Mouse (Mus musculus) liver, postnatal 0 days (tissue): ENCODE data around the gene AI661453. TPM values are rescaled to one million over a fixed set of nuclear protein-coding genes. Genes with fewer than 3 reads are reported as not detected.

Experiments used
- ATAC-seq: fragments of 200-750 bp; cut with Nextera tagmentation; 2 replicates; pipeline ENCODE4 v1.8.0; 2017; ENCODE audit warnings: mild to moderate bottlenecking, moderate library complexity
- DNase-seq: peaks from one replicate; pipeline ENCODE4 v3.0.0-alpha.2; 2016
- H3K27ac ChIP-seq: fragments of 300-500 bp; sonication (generic); 2 replicates; pipeline ENCODE4 v1.5.1; 2014; ENCODE audit warnings: antibody characterized with exemption, moderate library complexity, mild to moderate bottlenecking, low read depth
- H3K27me3 ChIP-seq: fragments of 300-500 bp; sonication (generic); 2 replicates; pipeline ENCODE4 v1.6.1; 2014; ENCODE audit warnings: low read length, control low read depth, mixed read lengths; ENCODE audit not compliant: insufficient read depth
- H3K36me3 ChIP-seq: fragments of 300-500 bp; sonication (generic); replicated peaks from 2 replicates; pipeline ENCODE4 v1.6.1; 2014; ENCODE audit warnings: mild to moderate bottlenecking, control low read depth, low read length, moderate library complexity, mixed read lengths; ENCODE audit not compliant: insufficient read depth
- H3K4me1 ChIP-seq: fragments of 300-500 bp; sonication (generic); 2 replicates; pipeline ENCODE4 v1.6.1; 2014; ENCODE audit warnings: antibody characterized with exemption, mild to moderate bottlenecking, control low read depth; ENCODE audit not compliant: insufficient read depth
- H3K4me2 ChIP-seq: fragments of 300-500 bp; sonication (generic); 2 replicates; pipeline ENCODE4 v1.6.1; 2014; ENCODE audit warnings: low read depth, mild to moderate bottlenecking, low read length, moderate library complexity, mixed read lengths
- H3K4me3 ChIP-seq: fragments of 300-500 bp; sonication (generic); 2 replicates; pipeline ENCODE4 v1.5.1; 2014; ENCODE audit warnings: low read depth, low read length
- H3K9ac ChIP-seq: fragments of 300-500 bp; sonication (generic); replicated peaks from 2 replicates; pipeline ENCODE4 v1.6.1; 2014; ENCODE audit warnings: mild to moderate bottlenecking, moderate library complexity
- H3K9me3 ChIP-seq: fragments of 300-500 bp; sonication (generic); 2 replicates; pipeline ENCODE4 v1.6.1; 2016; ENCODE audit warnings: mild to moderate bottlenecking, control low read depth, low read length, mixed read lengths
- CTCF ChIP-seq: sonication (generic); IDR thresholded peaks from 2 replicates; pipeline ENCODE4 v1.5.1; 2016; ENCODE audit warnings: antibody characterized with exemption, low read depth
- EP300 ChIP-seq: IDR thresholded peaks from 2 replicates; pipeline ENCODE4 v1.6.1; 2016; ENCODE audit warnings: antibody characterized with exemption, low read depth, mild to moderate bottlenecking
- WGBS: fragments of 180-500 bp; shearing (Covaris S2); extraction: QIAGEN DNeasy Blood & Tissue Kit; methylation state at CpG from one replicate; pipeline ENCODE4 v1.1.7; 2014; ENCODE audit not compliant: insufficient replicate concordance; 5-methylcytosine and 5-hydroxymethylcytosine counted together
- polyA plus RNA-seq: library from polyadenylated mRNA; unstranded; fragments of >200 nt; fragmentation: Nextera tagmentation; extraction: Ambion mirVana; gene quantifications from 2 replicates; pipeline ENCODE4 v1.2.1, GENCODE M21; 2015

Gene AI661453
- polyA plus RNA-seq, 1 experiment from 2014 or later: 1.0 TPM

- Histone ChIP-seq H3K4me1 (peaks cover 60% of the 10 kb centered on the region), H3K9ac (0 out of 2 replicates have a peak overlapping the region, but pooled peaks have one; percentile 1), H3K9me3 (no peaks in the 10 kb centered on the region), H3K4me3 (no peak overlapping the region), H3K4me2 (peak overlapping the region; percentile 88), H3K36me3 (no peaks in the 10 kb centered on the region), H3K27ac (peak overlapping the region; percentile 79), H3K27me3 (no peaks in the 10 kb centered on the region)
- TF ChIP-seq EP300: peak; percentile 47; the same call in 1 of the 2 replicates
- TF ChIP-seq CTCF: no peak
- ATAC-seq (peak; percentile 87), DNase-seq (peak; percentile 74)
- 18% methylated on average over 9 of the region's 9 CpGs for WGBS
These were observed 3.1 kb downstream of the AI661453 start for GRCm38 (mm10) chr17:47439396-47440028.

DNA sequence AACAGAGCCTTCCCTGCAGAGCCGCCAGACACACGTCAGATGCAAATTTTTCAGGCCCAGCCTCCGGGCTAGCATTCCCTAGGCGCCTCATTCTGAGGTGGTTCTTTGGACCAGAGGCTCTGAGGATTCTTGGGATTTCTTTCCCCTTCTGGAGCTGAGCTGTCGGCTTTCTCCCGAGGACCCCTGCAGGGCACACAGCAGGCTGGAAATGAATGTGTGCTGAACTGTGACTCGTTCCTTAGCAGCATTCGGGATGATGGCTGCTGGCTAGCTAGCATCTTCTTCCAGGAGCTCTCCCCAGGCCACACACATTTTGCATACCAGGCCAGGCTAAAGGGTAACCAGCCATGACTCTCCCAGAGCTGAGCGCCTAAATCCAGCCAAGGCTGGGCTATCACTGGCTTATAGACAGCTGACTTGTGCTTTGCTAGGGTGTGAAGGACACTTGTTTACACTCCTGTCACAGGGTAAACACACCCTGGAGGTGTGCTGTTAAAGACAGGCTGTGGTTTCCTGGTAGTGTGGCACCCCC is 4.0 kb downstream of the AI661453 start:
- Histone ChIP-seq H3K9me3 (no peaks in the 10 kb centered on the region), H3K9ac (0 out of 2 replicates have a peak overlapping the region, but pooled peaks have one; percentile 12), H3K36me3 (no peaks in the 10 kb centered on the region), H3K4me1 (peaks cover 66% of the 10 kb centered on the region), H3K27ac (peak overlapping the region; percentile 79), H3K4me3 (no peak overlapping the region), H3K4me2 (no peak overlapping the region), H3K27me3 (no peaks in the 10 kb centered on the region)
- TF ChIP-seq EP300 (no peak), CTCF (no peak)
- no peak for DNase-seq
- 50% methylated on average over 9 of the region's 9 CpGs for WGBS
- ATAC-seq: no peak

DNA sequence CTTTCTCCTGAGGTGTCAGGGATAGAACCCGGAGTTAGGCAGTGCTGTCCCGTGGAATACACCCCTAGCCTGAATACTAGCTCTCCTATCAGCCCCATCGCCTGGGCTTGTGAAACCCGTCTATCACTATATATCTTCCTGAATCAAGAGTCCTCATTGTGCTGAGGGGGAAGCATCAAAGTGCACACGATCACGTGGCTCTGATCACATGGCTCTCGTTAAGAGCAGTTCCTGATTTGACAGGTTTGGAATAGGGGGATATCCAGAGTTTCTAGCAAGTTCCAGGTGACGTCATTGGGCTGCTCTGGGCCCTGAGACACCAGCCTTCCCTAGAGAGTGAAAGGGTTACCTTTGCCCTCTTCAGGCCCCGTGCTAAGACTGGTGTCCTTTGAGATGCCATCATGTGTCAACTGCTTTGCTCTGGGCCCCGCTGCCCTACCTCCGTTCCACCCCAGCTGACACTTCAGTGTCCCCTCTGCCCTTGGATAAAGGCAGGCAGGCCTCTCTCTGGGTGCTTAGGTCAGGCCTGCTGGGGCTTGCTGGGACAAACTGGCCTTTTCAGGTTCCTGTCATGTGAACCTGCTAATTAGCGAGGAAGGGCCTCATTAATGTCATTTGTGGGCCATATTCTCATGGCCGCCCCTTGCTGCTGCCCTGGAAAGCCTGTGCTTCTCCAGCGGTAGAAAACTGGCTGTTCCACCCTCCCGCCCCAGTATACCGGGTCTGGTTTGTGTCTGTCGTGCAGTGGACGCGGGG is 5.1 kb downstream of the AI661453 start:
- no peak for ATAC-seq
- Histone ChIP-seq H3K4me2 (no peak overlapping the region), H3K36me3 (no peaks in the 10 kb centered on the region), H3K9me3 (no peaks in the 10 kb centered on the region), H3K4me1 (peaks cover 70% of the 10 kb centered on the region), H3K27ac (peak overlapping the region; percentile 79), H3K4me3 (no peak overlapping the region), H3K27me3 (no peaks in the 10 kb centered on the region), H3K9ac (no peak overlapping the region)
- WGBS: 61% methylated on average over 19 of the region's 19 CpGs
- DNase-seq: no peak
- no peak for TF ChIP-seq CTCF
- TF ChIP-seq EP300: no peak

DNA sequence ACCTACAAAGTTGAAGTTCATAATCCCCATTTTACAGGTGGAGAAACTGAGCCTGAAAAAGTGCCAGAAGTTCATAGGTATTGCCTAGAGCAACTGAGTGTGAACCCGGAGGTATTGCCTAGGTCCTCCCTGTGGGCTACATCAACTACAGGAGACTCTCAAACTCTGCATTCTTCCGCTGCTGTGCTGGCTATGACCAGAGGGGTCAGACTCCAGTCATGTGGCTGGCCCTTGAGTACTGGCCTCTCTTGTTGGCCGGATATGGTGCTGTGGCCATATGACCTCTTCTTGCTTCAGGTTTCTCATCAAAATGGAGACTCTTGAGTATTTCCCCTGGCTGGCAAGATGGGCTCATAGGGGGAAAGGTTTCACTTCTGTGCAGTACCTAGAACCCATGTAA is 5.9 kb downstream of the AI661453 start:
- ATAC-seq (no peak), DNase-seq (no peak)
- H3K4me2 ChIP-seq: no peak overlapping the region
- no peak for TF ChIP-seq EP300
- TF ChIP-seq CTCF: 0 out of 2 replicates have a peak, but pooled peaks have one; percentile 15
- no peaks in the 10 kb centered on the region for H3K27me3 ChIP-seq
- peaks cover 70% of the 10 kb centered on the region for H3K4me1 ChIP-seq
- H3K36me3 ChIP-seq: no peaks in the 10 kb centered on the region
- H3K27ac ChIP-seq: peak overlapping the region; percentile 46; the same call in 1 of the 2 replicates
- 65% methylated on average over 3 of the region's 3 CpGs for WGBS
- no peak overlapping the region for H3K9ac ChIP-seq
- H3K4me3 ChIP-seq: no peak overlapping the region
- no peaks in the 10 kb centered on the region for H3K9me3 ChIP-seq

DNA sequence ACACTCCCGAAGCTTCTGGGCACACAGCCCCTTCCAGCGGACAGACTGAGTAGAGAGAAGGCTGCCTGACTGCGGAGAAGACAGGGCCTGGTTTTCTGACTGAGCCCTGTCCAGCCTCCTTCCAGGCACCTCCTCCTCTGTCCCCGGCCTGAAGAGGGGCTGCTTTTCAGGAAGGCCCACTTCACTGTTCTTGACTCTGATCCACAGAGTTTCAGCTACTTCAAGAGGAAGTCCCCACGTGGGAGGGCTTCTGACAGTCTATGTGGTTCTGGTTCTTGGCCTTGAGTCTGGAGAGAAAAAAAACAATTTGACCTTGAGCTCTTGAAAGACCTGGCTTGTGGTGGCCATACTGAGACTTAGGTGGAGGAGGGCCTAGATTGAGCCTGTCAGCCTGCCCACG is 7.7 kb downstream of the AI661453 start:
- TF ChIP-seq CTCF: no peak
- TF ChIP-seq EP300: no peak
- Histone ChIP-seq H3K36me3 (no peaks in the 10 kb centered on the region), H3K9me3 (no peaks in the 10 kb centered on the region), H3K4me2 (no peak overlapping the region), H3K27ac (peak overlapping the region; percentile 39; the same call in 1 of the 2 replicates), H3K9ac (peak overlapping the region; percentile 11; the same call in 1 of the 2 replicates), H3K4me1 (peaks cover 65% of the 10 kb centered on the region), H3K4me3 (no peak overlapping the region), H3K27me3 (no peaks in the 10 kb centered on the region)
- no peak for DNase-seq
- no peak for ATAC-seq
- WGBS: 56% methylated on average over 6 of the region's 6 CpGs

DNA sequence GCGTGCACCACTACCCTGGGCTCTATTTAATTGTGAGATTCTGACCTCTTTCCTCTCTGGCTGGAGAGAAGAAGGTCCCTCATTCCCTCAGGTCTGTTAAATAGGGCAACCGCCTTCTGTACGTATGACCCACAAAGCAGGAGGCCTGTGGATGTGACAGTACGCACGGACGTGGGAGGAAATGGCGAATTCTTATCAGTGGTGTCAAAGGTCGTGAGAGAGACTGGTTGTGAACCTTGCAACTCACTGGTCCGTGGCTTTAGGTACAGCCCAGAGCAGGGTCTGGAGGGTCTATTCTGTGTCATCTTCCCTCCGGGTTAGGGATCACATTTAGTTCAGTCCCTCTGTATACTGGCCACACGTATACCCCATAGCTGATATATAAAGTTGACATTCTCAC is 9.1 kb downstream of the AI661453 start:
- TF ChIP-seq EP300: no peak
- TF ChIP-seq CTCF: no peak

More for the DNA sequence above, 9.1 kb downstream of the AI661453 start:
- H3K27ac ChIP-seq: no peak overlapping the region; the same call in 1 of the 2 replicates
- H3K4me1 ChIP-seq: peaks cover 57% of the 10 kb centered on the region
- H3K9me3 ChIP-seq: no peaks in the 10 kb centered on the region
- H3K36me3 ChIP-seq: no peaks in the 10 kb centered on the region
- H3K4me2 ChIP-seq: no peak overlapping the region
- WGBS: 44% methylated on average over 11 of the region's 11 CpGs
- no peak overlapping the region for H3K9ac ChIP-seq
- H3K4me3 ChIP-seq: no peak overlapping the region
- no peaks in the 10 kb centered on the region for H3K27me3 ChIP-seq
- ATAC-seq: peak; percentile 30
- no peak for DNase-seq
